Mouse (Mus musculus) hindbrain, embryonic 12.5 days (tissue): ENCODE measurements around the gene Prrg4. TPM values are rescaled to one million over a fixed set of nuclear protein-coding genes. Genes with fewer than 3 reads are reported as not detected.

Experiments
- ATAC-seq: fragments of 200-750 bp; cut with Nextera tagmentation; 2 replicates; pipeline ENCODE4 v1.8.0; 2017; ENCODE audit warnings: moderate TSS enrichment; ENCODE audit not compliant: low FRiP score
- H3K27ac ChIP-seq: fragments of 300-500 bp; sonication (generic); 2 replicates; pipeline ENCODE4 v1.5.1; 2016; ENCODE audit warnings: mild to moderate bottlenecking
- H3K27me3 ChIP-seq: fragments of 300-500 bp; sonication (generic); 2 replicates; pipeline ENCODE4 v1.6.1; 2016; ENCODE audit warnings: mild to moderate bottlenecking
- H3K36me3 ChIP-seq: fragments of 300-500 bp; sonication (generic); 2 replicates; pipeline ENCODE4 v1.6.1; 2016; ENCODE audit warnings: mild to moderate bottlenecking
- H3K4me1 ChIP-seq: fragments of 300-500 bp; sonication (generic); 2 replicates; pipeline ENCODE4 v1.6.1; 2016
- H3K4me2 ChIP-seq: fragments of 300-500 bp; sonication (generic); replicated peaks from 2 replicates; pipeline ENCODE4 v1.6.1; 2016; ENCODE audit warnings: mild to moderate bottlenecking
- H3K4me3 ChIP-seq: fragments of 300-500 bp; sonication (generic); 2 replicates; pipeline ENCODE4 v1.5.1; 2016; ENCODE audit warnings: mild to moderate bottlenecking
- H3K9ac ChIP-seq: fragments of 300-500 bp; sonication (generic); 2 replicates; pipeline ENCODE4 v1.6.1; 2016; ENCODE audit warnings: mild to moderate bottlenecking, moderate library complexity
- H3K9me3 ChIP-seq: fragments of 300-500 bp; sonication (generic); replicated peaks from 2 replicates; pipeline ENCODE4 v1.6.1; 2016; ENCODE audit warnings: mild to moderate bottlenecking
- WGBS: fragments of 180-500 bp; shearing (Covaris S2); methylation state at CpG from one replicate; pipeline ENCODE4 v1.1.7; 2016; 5-methylcytosine and 5-hydroxymethylcytosine counted together
- polyA plus RNA-seq: library from polyadenylated mRNA; unstranded; fragments of >200 nt; fragmentation: Nextera tagmentation; extraction: Ambion mirVana; gene quantifications from 2 replicates; pipeline ENCODE4 v1.2.1, GENCODE M21; 2016

The Prrg4 gene
- polyA plus RNA-seq, 1 experiment from 2014 or later, result 1.6 TPM

GRCm38 (mm10) chr2:104855732-104856131, 6.1 kb upstream of the Prrg4 start:
- no peak for ATAC-seq
- no peaks in the 10 kb centered on the region for H3K36me3 ChIP-seq
- no peak overlapping the region for H3K4me3 ChIP-seq
- H3K27ac ChIP-seq, result no peak overlapping the region
- no peak overlapping the region for H3K9ac ChIP-seq
- H3K4me2 ChIP-seq, result no peak overlapping the region
- WGBS, result 35% methylated on average over 3 of the region's 3 CpGs
- H3K9me3 ChIP-seq, result no peaks in the 10 kb centered on the region
- H3K4me1 ChIP-seq, result no peaks in the 10 kb centered on the region
- H3K27me3 ChIP-seq, result peaks cover 8% of the 10 kb centered on the region

- Histone ChIP-seq H3K9me3 (no peaks in the 10 kb centered on the region), H3K9ac (no peak overlapping the region), H3K4me3 (no peak overlapping the region), H3K36me3 (no peaks in the 10 kb centered on the region), H3K27me3 (peaks cover 12% of the 10 kb centered on the region), H3K27ac (no peak overlapping the region), H3K4me1 (no peaks in the 10 kb centered on the region; the same call in 1 of the 2 replicates), H3K4me2 (no peak overlapping the region)
- ATAC-seq, result no peak
- WGBS, result 87% methylated on average over 1 of the region's 1 CpGs
Observed at GRCm38 (mm10) chr2:104854836-104855235, 5.2 kb upstream of the Prrg4 start.

DNA sequence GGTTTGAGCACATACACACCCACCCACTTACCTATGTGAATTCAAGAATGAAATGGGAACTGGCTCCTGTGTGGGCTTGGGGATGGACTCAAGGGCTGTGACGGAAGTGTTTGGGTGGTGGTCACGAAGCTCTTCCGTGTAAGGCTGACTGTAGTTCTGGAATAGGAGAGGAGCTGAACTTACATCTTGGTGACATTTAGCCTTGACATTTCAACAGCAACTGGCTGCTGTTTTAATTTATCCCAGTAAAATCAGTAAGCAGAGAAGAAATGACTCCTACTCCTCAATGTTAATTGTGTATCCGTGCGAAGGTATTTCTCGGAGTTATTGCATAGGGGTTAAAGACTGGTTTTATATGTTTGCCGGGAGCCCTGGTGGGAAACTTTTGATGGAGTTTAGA, 2.9 kb upstream of the Prrg4 start:
- 87% methylated on average over 7 of the region's 7 CpGs for WGBS
- no peak for ATAC-seq

GRCm38 (mm10) chr2:104851686-104852085, 2.0 kb upstream of the Prrg4 start:
- no peaks in the 10 kb centered on the region for H3K36me3 ChIP-seq
- no peak overlapping the region for H3K4me2 ChIP-seq
- no peak for ATAC-seq
- no peak overlapping the region for H3K9ac ChIP-seq
- 24% methylated on average over 5 of the region's 5 CpGs for WGBS
- no peak overlapping the region for H3K27ac ChIP-seq
- peaks cover 26% of the 10 kb centered on the region for H3K27me3 ChIP-seq
- H3K9me3 ChIP-seq, result no peaks in the 10 kb centered on the region
- H3K4me3 ChIP-seq, result no peak overlapping the region
- peaks cover 10% of the 10 kb centered on the region for H3K4me1 ChIP-seq

More for the DNA sequence above, 2.9 kb upstream of the Prrg4 start:
- Histone ChIP-seq H3K27ac (no peak overlapping the region), H3K4me1 (peaks cover 6% of the 10 kb centered on the region), H3K4me2 (no peak overlapping the region), H3K9ac (no peak overlapping the region), H3K4me3 (no peak overlapping the region), H3K27me3 (peaks cover 26% of the 10 kb centered on the region), H3K36me3 (no peaks in the 10 kb centered on the region), H3K9me3 (no peaks in the 10 kb centered on the region)

DNA sequence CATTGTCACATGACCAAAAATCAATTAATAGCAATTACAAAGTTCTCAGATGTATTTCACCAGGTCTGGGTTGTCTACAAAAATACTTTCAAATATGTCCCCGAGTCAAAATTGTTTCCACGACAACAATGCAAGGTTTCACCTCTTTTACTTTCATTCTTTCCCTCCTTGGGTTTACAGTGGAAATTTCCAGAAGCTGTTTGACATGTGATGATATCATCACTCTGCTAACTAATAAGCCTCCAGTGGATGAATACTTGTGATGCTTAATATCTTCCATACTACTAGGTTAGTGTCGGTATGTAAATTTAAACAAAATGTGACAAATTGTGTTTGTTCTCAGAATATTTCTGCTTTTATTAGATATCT, 299 bp upstream of the Prrg4 start:
- ATAC-seq, result no peak
- H3K27me3 ChIP-seq, result peaks cover 26% of the 10 kb centered on the region
- peak overlapping the region; percentile 99 for H3K4me2 ChIP-seq
- H3K27ac ChIP-seq, result no peak overlapping the region
- peaks cover 10% of the 10 kb centered on the region for H3K4me1 ChIP-seq
- no peaks in the 10 kb centered on the region for H3K36me3 ChIP-seq
- no peaks in the 10 kb centered on the region for H3K9me3 ChIP-seq
- no peak overlapping the region for H3K9ac ChIP-seq
- H3K4me3 ChIP-seq, result peak overlapping the region; percentile 51
- WGBS, result 82% methylated on average over 3 of the region's 3 CpGs

DNA sequence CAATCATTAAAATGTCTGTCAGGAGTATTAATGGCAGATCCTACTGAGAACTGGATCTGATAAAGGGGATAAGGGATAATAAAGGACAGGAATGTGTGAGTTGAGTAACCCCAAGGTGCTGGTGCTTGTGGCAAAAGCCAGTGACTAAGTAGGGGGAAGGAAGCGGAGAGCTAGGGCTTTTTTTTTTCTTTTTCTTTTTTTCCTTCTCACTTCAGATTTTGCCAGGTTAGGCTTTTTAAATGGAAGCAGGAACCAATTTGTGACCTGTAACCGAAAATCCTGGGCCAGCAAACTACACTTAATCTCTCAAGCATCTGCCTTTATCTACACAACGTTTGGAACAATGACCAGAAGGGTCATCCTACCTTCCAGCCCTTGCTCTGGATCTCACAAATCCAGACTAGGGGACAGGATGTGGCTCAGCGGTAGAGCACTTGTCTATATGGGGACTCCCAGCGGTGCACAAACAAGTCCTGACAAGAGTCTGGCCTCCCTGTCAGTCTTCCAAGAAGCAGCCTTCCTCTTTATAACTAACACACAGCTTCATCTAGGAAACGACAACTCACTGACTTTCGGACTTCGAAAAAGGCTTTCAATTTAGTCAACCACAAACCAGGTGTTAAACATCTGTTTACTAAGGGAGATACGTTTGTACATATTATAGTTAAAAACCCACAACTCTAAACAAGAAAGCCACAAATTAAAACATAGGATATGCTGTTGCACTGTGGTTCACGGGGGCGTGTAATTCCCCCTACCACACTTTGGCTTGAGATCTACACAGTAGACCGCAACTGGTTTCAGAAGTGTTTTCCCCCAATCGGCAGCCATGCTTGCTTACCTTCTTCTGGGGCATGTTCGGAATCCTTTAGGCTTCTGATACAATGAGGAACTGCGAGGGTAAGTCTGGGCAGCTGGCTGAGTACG, 1.2 kb downstream of the Prrg4 start:
- H3K27ac ChIP-seq, result no peak overlapping the region
- H3K4me1 ChIP-seq, result peaks cover 10% of the 10 kb centered on the region
- peaks cover 26% of the 10 kb centered on the region for H3K27me3 ChIP-seq
- WGBS, result 27% methylated on average over 16 of the region's 16 CpGs
- ATAC-seq, result no peak
- no peaks in the 10 kb centered on the region for H3K36me3 ChIP-seq
- peak overlapping the region; percentile 99 for H3K4me2 ChIP-seq
- H3K4me3 ChIP-seq, result peak overlapping the region; percentile 51
- no peak overlapping the region for H3K9ac ChIP-seq
- H3K9me3 ChIP-seq, result no peaks in the 10 kb centered on the region

GRCm38 (mm10) chr2:104847645-104848044, 2.0 kb downstream of the Prrg4 start:
- H3K4me2 ChIP-seq, result no peak overlapping the region
- no peaks in the 10 kb centered on the region for H3K9me3 ChIP-seq
- no peak overlapping the region for H3K9ac ChIP-seq
- H3K27me3 ChIP-seq, result peaks cover 23% of the 10 kb centered on the region
- no peak for ATAC-seq
- WGBS, result 51% methylated on average over 2 of the region's 2 CpGs
- H3K4me1 ChIP-seq, result peaks cover 10% of the 10 kb centered on the region
- no peak overlapping the region for H3K27ac ChIP-seq
- no peaks in the 10 kb centered on the region for H3K36me3 ChIP-seq
- no peak overlapping the region for H3K4me3 ChIP-seq

DNA sequence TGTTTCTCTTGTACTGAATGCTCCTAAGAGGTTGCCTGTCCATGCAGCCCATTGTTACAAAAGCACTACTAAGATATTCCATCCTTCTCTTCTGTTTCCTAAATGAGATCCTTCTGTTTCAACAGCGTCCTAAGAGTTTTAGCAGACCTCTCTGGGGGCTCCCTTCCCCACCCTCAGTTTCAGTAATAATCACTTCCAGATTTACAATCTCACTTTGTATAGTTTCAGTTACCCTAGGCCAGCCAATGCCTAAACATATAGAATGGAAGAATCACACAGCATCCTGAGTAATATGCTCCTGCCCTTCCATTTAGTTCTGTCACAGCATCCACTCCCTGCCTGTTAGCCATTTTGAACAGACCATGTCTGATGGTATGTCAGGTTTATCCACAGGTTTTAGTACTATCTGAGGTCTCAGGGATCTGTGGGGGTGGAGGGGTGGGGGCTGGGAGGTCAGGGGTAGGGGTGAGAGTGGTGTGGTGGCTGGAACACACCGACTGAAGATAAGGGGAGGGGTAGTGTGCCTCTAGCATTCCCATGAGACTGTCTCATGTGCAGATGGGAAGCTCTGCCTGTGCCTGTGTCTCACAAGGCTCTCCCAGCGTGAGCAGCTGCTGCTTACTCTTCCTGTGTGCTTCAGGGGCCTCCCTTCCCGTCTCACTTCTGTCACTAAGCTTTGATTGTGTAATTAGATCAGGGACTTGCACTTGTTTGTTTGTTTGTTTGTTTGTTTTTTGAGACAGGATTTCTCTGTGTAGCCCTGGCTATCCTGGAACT, 2.9 kb downstream of the Prrg4 start:
- H3K9me3 ChIP-seq, result no peaks in the 10 kb centered on the region
- H3K4me2 ChIP-seq, result no peak overlapping the region
- ATAC-seq, result 0 out of 2 replicates have a peak, but pooled peaks have one; percentile 48
- H3K27me3 ChIP-seq, result peaks cover 23% of the 10 kb centered on the region
- no peak overlapping the region for H3K4me3 ChIP-seq
- no peak overlapping the region for H3K9ac ChIP-seq
- 36% methylated on average over 4 of the region's 4 CpGs for WGBS
- no peak overlapping the region for H3K27ac ChIP-seq
- H3K36me3 ChIP-seq, result no peaks in the 10 kb centered on the region
- peaks cover 10% of the 10 kb centered on the region for H3K4me1 ChIP-seq

- ATAC-seq, result no peak
Observed at GRCm38 (mm10) chr2:104842559-104842958, 7.1 kb downstream of the Prrg4 start.

DNA sequence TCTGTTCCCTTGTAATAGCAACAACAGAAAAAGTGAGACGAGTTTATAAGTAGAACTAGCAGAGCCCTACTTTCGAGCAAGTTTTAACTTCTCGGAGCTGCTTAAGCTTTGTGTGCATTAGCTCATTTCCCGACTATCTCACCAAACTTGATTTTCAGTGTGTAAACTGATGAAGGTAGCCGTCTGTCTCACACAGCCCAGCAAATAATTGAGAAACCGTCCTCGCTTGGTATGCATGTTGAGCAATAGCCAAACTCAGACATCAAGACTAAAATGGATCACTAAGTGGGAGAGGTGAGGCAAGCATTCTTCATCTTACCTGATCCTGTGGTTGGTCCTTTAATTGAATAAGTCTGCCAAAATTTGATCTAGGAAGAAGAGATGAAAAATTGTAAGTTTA, 7.9 kb downstream of the Prrg4 start:
- no peak overlapping the region for H3K9ac ChIP-seq
- H3K4me2 ChIP-seq, result no peak overlapping the region
- no peaks in the 10 kb centered on the region for H3K9me3 ChIP-seq
- H3K27ac ChIP-seq, result no peak overlapping the region
- H3K27me3 ChIP-seq, result no peaks in the 10 kb centered on the region
- ATAC-seq, result no peak
- H3K4me3 ChIP-seq, result no peak overlapping the region
- H3K36me3 ChIP-seq, result no peaks in the 10 kb centered on the region
- 89% methylated on average over 7 of the region's 7 CpGs for WGBS
- no peaks in the 10 kb centered on the region for H3K4me1 ChIP-seq

More at GRCm38 (mm10) chr2:104842559-104842958, 7.1 kb downstream of the Prrg4 start:
- Histone ChIP-seq H3K9ac (no peak overlapping the region), H3K27me3 (no peaks in the 10 kb centered on the region), H3K9me3 (no peaks in the 10 kb centered on the region), H3K27ac (no peak overlapping the region), H3K4me3 (no peak overlapping the region), H3K4me2 (no peak overlapping the region), H3K36me3 (no peaks in the 10 kb centered on the region), H3K4me1 (peaks cover 4% of the 10 kb centered on the region)

GRCm38 (mm10) chr2:104840974-104841373, 8.7 kb downstream of the Prrg4 start:
- no peak for ATAC-seq
- no peaks in the 10 kb centered on the region for H3K27me3 ChIP-seq
- no peaks in the 10 kb centered on the region for H3K9me3 ChIP-seq
- no peak overlapping the region for H3K27ac ChIP-seq
- H3K36me3 ChIP-seq, result no peaks in the 10 kb centered on the region
- no peaks in the 10 kb centered on the region for H3K4me1 ChIP-seq
- no peak overlapping the region for H3K4me3 ChIP-seq
- H3K9ac ChIP-seq, result no peak overlapping the region
- H3K4me2 ChIP-seq, result no peak overlapping the region

- no peaks in the 10 kb centered on the region for H3K36me3 ChIP-seq
- 87% methylated on average over 2 of the region's 2 CpGs for WGBS
- ATAC-seq, result no peak
Observed at GRCm38 (mm10) chr2:104832486-104832885, 17.2 kb downstream of the Prrg4 start.

More at GRCm38 (mm10) chr2:104832486-104832885, 17.2 kb downstream of the Prrg4 start:
- H3K27me3 ChIP-seq, result no peaks in the 10 kb centered on the region
- no peak overlapping the region for H3K4me2 ChIP-seq
- no peak overlapping the region for H3K4me3 ChIP-seq
- H3K9ac ChIP-seq, result no peak overlapping the region
- no peaks in the 10 kb centered on the region for H3K4me1 ChIP-seq
- no peak overlapping the region for H3K27ac ChIP-seq
- no peaks in the 10 kb centered on the region for H3K9me3 ChIP-seq
